Mouse (Mus musculus) brown adipose tissue, adult 24 weeks (tissue): ENCODE results near the gene Crip3. TPM values are rescaled to one million over a fixed set of nuclear protein-coding genes. Genes with fewer than 3 reads are reported as not detected.

Experiments
- H3K27ac ChIP-seq: fragments of 200-500 bp; replicated peaks from 2 replicates; pipeline ENCODE4 v1.5.1; 2012; ENCODE audit warnings: low read depth, mild to moderate bottlenecking, low read length
- H3K4me1 ChIP-seq: fragments of 200-500 bp; 2 replicates; pipeline ENCODE4 v1.6.1; 2012; ENCODE audit warnings: low read length, mixed read lengths; ENCODE audit not compliant: control insufficient read depth, insufficient read depth, insufficient read length
- H3K4me3 ChIP-seq: fragments of 200-500 bp; 2 replicates; pipeline ENCODE4 v1.5.1; 2012; ENCODE audit warnings: low read depth, mild to moderate bottlenecking, low read length, moderate library complexity; ENCODE audit not compliant: insufficient read depth
- polyA plus RNA-seq: library from polyadenylated mRNA; stranded (reverse); fragments of >200 nt; gene quantifications from 2 replicates; pipeline ENCODE4 v1.2.4, GENCODE M21; 2012; ENCODE audit not compliant: missing spikeins, insufficient read depth, insufficient read length

Crip3 gene
- not detected in 2 replicates for polyA plus RNA-seq

GRCm38 (mm10) chr17:46428761-46429414 lies at the start of gene Crip3:
Crip3 (plus strand) TSS chr17:46428926.
- Histone ChIP-seq H3K27ac (no peak within 1 kb of the TSS), H3K4me1 (peaks cover 5% of the 10 kb centered on the region; the same call in 1 of the 2 replicates), H3K4me3 (no peak within 1 kb of the TSS)

DNA sequence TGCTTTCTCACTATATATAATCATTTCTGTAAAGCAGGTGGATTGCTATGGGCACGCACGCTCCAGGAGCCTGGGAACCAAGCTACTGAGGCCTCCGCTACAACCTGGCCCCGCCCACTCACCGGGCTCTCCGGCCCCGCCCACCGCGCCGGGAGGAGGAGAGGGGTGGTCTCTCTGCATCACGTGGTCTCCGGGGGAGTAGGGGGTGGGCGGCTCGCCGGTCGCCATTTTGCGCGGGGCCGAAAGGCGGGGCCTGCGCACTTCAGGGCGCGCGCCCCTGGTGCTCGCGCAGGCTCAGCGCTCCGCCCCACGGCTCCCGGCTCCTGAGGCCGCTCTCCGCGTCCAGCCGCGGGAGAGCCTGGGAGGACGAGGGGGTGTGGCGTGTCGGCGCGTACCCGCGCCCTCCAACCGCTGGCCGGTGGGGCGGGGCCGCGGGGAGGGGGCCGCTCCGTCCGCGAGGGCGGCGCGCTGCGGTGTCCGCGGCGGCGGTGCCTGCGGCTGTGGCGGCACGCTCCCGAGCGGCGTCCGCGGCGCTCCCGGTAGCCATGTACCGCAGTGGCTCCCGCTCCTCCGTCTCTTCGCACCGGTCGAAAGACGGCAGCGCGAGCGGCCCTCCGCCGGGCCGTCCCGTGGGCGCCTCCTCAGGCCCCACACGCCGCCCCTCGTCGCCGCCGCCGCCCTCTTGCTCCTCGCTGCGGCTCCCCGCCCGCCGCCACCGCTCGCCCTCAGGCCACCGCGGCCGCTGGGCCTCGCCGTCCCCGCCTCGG lies 45.2 kb upstream of the Crip3 start, which contains the start of gene Zfp318:
TSS of gene Zfp318 (plus strand) at position 438 of the 767 bp plus-strand sequence.
- Histone ChIP-seq H3K4me1 (no peaks in the 10 kb centered on the region; the same call in none of the 2 replicates), H3K27ac (0 out of 2 replicates have a peak within 1 kb of the TSS, but pooled peaks have one; percentile 49), H3K4me3 (peak within 1 kb of the TSS; percentile 78)

GRCm38 (mm10) chr17:46384061-46384801 lies 44.5 kb upstream of the Crip3 start:
- Histone ChIP-seq H3K27ac (no peak overlapping the region), H3K4me3 (peak overlapping the region; percentile 78), H3K4me1 (no peaks in the 10 kb centered on the region; the same call in none of the 2 replicates)

DNA sequence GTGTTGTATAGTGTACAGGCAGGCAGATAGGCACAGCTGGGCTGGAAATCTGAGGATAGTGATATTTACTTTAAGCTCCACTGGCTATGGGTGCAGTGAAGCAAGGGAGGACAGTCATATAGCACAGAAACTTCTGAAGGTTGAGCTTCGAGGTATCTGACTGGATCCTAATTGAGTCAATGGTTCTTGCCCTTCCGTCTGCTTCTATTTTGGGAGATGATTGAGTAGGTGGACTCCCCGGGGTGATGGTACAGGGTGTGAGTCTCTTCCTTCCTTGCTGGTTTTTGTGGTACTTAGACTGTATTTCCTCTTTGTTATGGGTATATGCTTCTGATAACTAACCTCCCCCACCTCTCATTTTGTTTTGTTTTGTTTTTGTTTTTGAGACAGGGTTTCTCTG lies 40.5 kb upstream of the Crip3 start:
- no peak overlapping the region for H3K4me3 ChIP-seq
- H3K27ac ChIP-seq = no peak overlapping the region
- H3K4me1 ChIP-seq = no peaks in the 10 kb centered on the region; the same call in none of the 2 replicates

DNA sequence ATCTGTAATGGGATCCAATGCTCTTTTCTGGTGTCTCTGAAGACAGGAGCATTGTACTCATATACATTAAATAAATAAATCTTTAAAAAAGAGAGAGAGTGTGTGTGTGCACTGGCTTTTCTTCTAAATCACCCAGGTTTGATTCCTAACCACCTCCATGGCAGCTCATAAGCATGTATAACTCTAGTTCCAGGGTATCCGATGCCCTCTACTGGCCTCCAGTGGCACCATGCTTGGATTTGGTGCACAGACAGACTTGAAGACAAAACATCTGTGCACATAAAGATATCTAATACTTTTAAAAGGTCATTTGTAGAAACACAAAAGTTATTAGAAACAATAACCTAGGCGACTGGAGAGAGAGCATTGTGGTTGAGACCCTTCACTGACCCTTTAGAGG lies 35.7 kb upstream of the Crip3 start:
- Histone ChIP-seq H3K4me3 (no peak overlapping the region), H3K4me1 (no peaks in the 10 kb centered on the region), H3K27ac (no peak overlapping the region)

DNA sequence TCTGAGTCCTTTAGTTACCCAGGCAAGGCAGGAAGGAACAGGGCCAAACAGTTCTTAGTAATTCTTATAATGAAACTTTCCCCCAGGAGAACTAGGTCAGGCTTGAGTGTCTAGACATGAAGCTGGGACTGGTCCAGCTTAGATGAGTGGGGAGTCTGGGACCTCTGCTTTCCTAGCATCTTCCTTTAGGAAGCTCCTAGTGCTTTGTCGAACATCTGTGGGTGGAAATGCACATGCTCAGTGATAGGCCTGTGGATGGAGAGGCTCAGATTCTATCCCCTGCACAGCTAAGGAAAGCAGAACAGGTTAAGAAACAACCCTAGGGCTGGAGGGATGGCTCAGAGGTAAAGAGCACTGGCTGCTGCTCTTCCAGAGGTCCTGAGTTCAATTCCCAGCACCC lies 34.1 kb upstream of the Crip3 start:
- no peaks in the 10 kb centered on the region for H3K4me1 ChIP-seq
- H3K4me3 ChIP-seq = no peak overlapping the region
- H3K27ac ChIP-seq = no peak overlapping the region

GRCm38 (mm10) chr17:46408478-46408877 lies 20.2 kb upstream of the Crip3 start:
- no peak overlapping the region for H3K4me3 ChIP-seq
- H3K27ac ChIP-seq = no peak overlapping the region
- no peaks in the 10 kb centered on the region for H3K4me1 ChIP-seq

- H3K27ac ChIP-seq = no peak overlapping the region
- no peak overlapping the region for H3K4me3 ChIP-seq
- no peaks in the 10 kb centered on the region for H3K4me1 ChIP-seq
Observed at GRCm38 (mm10) chr17:46418628-46419027, 10.1 kb upstream of the Crip3 start.

- H3K4me1 ChIP-seq = no peaks in the 10 kb centered on the region
- no peak overlapping the region for H3K27ac ChIP-seq
- no peak overlapping the region for H3K4me3 ChIP-seq
Observed at GRCm38 (mm10) chr17:46419717-46420116, 9.0 kb upstream of the Crip3 start.

GRCm38 (mm10) chr17:46426496-46426895 lies 2.2 kb upstream of the Crip3 start:
- no peak overlapping the region for H3K27ac ChIP-seq
- peaks cover 5% of the 10 kb centered on the region; the same call in 1 of the 2 replicates for H3K4me1 ChIP-seq
- no peak overlapping the region for H3K4me3 ChIP-seq

DNA sequence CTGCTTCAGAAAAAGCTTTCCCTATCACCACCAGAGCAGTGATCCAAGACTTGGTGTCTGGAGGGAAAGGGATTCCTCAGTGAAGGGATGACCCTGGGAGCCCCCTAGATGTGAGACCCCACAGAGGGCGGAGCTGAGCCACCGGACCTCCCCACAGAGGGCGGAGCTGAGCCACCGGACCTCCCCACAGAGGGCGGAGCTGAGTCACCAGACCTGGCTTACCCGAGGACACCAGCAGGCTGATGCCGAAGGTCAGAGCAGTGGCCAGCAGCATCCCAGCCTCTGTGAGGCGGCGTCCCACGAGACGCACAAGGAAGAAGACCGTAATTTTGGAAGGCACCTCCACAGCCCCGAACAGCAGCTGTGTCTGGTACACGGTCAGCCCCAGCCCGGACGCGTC lies 4.9 kb downstream of the Crip3 start:
- H3K4me1 ChIP-seq = 0 out of 2 replicates have a peak, but pooled peaks cover 3% of the 10 kb centered on the region
- no peak overlapping the region for H3K27ac ChIP-seq
- no peak overlapping the region for H3K4me3 ChIP-seq

DNA sequence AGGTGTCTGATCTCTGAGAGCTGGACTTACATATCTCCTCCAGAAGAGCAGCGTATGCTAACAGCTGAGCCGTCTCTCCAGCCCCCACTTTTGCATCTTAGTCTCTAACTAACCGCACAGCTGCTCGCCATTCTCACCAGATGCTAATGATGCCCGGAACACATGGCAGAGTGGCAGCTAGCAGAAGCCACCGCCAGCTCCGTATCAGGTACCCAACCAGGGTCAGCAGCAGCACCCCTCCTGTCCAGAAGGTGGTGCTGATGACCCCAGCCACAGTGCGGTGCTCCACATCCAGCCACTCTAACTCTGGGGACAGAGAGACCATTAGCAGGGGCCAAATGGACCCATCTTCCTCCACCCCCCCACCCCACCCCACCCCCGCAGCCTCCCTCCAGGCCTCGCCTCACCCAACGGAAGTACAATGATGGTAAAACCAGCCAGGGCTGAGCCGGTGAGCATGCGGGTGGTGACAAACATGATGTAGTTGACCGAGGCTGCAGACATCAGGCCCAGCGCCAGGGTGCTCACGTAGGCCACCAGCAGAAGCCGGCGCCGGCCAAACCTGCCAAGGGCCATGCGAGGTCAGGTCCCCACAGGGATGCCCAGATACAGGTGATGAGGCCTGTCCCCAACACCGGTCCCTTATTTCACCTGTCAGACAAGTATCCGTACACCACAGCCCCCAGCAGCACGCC lies 8.1 kb downstream of the Crip3 start:
- no peak overlapping the region for H3K4me3 ChIP-seq
- no peaks in the 10 kb centered on the region for H3K4me1 ChIP-seq
- H3K27ac ChIP-seq = no peak overlapping the region

- Histone ChIP-seq H3K4me1 (no peaks in the 10 kb centered on the region), H3K27ac (no peak within 1 kb of the TSS), H3K4me3 (no peak within 1 kb of the TSS)
Observed at GRCm38 (mm10) chr17:46438298-46438873, 9.7 kb downstream of the Crip3 start, which contains the start of gene Slc22a7. Slc22a7 (minus strand) TSS chr17:46438457.

DNA sequence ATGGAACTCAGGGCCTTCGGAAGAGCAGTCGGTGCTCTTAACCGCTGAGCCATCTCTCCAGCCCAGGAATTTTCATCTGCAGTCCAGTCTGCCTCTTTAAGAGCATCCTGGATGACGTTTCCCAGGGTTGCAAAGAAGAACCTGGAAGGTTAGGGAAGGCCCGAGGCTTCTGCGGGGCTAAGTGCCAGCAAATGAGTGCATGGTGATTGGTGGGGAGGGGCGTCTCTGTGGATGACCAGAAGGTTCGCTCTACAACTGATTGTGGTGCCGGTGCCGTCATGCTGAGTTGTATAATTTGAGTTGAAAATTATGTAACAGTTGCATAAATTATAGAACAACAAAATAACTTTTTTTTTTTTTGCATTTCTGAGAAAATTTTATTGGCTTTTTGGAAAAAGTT lies 10.4 kb downstream of the Crip3 start:
- Histone ChIP-seq H3K27ac (no peak overlapping the region), H3K4me3 (no peak overlapping the region), H3K4me1 (no peaks in the 10 kb centered on the region)
